Mouse (Mus musculus) embryonic fibroblast, embryonic 13.5 days (primary cell): ENCODE measurements around the gene Tbc1d21.

Experiments
- CTCF ChIP-seq: IDR thresholded peaks from 2 replicates; pipeline ENCODE4 v1.5.1; 2011; ENCODE audit warnings: mild to moderate bottlenecking, control low read depth, low read length, moderate library complexity, borderline replicate concordance; ENCODE audit not compliant: insufficient read depth
- POLR2A ChIP-seq: IDR thresholded peaks from 2 replicates; pipeline ENCODE4 v1.6.1; 2011; ENCODE audit warnings: low read depth, mild to moderate bottlenecking, control low read depth, low read length, moderate library complexity

DNA sequence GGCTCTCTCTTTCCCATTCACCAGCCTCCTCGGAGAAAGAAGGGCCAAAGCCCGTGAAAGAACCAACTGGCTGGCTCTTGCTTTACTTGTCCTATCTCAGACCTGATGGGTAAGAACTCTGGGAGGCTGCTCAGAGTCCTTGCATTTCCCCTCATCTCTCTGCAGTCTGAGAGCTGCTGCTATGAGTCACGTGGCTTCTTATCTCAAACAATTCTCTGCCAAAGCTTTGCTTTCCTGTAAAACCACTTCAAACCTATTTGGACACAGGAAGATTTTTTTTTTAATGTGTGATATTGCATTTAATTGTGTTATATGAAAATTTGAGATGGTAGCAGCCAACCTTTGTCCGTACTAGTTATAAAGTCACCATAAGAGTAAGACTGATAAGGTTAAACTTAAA is 34.2 kb upstream of the Tbc1d21 start:
- no peak for TF ChIP-seq CTCF
- no peak for TF ChIP-seq POLR2A
